Mouse (Mus musculus) left cerebral cortex, adult 2 months (tissue): ENCODE results near the gene Crbn. TPM values are rescaled to one million over a fixed set of nuclear protein-coding genes. Genes with fewer than 3 reads are reported as not detected.

ENCODE experiments used
- DNase-seq, 2 experiments: peaks; one replicate each; pipeline ENCODE4 v3.0.0; 2021 to 2022; ENCODE audit warnings: low spot score in 2 of 2, mixed read lengths in 1 of 2; ENCODE audit errors: extremely low spot score in 1 of 2
- H3K27ac ChIP-seq: fragments of 200-600 bp; 2 replicates; pipeline ENCODE4 v1.8.1; 2022
- H3K4me3 ChIP-seq: fragments of 200-600 bp; 2 replicates; pipeline ENCODE4 v1.8.1; 2022
- CTCF ChIP-seq: fragments of 200-600 bp; IDR thresholded peaks from 2 replicates; pipeline ENCODE4 v1.8.1; 2022; ENCODE audit warnings: antibody characterized with exemption, mild to moderate bottlenecking, moderate library complexity
- intact Hi-C: fragments of 180-260 bp; cut with DNase I; formaldehyde crosslinking; loops from one replicate; pipeline ENCODE4 v1.15.1; 2025
- total RNA-seq, 2 experiments: library from RNA; stranded (reverse); gene quantifications; 2 replicates each; pipeline ENCODE4 v1.2.3; 2021

Gene Crbn
- total RNA-seq, 2 experiments from 2014 or later = 93.1 to 103 TPM

DNA sequence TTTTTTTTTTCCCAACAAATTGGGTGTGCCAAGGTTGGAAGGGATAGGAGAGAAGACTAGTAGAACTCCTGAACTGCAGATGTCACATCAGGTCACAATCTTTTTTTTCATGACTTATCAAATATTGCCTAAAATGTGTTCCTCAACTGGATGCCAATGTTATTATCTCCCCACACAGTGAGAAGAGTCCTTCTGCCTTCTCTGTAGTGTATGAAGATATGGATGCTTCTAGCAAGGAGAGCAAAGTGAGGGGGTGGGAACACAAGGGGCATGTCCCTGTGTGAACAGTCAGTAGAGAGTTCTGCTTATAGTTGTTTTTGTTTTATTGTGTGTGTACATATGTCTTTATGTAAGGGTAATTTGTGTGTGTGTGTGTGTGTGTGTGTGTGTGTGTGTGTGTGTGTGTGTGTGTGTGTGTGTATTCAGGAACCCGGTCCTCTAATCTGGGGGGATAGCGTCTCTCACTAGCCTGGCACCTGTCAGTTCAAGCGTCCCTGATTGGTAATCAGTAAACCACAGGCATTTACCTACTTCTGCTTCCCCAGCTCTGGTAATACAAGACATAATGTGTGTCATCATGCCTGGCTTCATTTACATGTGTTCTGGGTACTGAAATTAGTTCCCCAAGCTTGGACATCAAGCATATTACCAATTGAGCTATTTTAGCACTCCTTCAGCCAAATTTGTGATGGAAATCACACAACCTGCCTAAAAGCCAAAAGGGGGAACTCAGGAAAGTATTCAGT is 39.2 kb downstream of the Crbn start:
- no peak overlapping the region for H3K4me3 ChIP-seq
- intact Hi-C loops = no loop called here
- H3K27ac ChIP-seq = no peak overlapping the region
- no peak for DNase-seq
- TF ChIP-seq CTCF = no peak

- Histone ChIP-seq H3K27ac (no peak overlapping the region), H3K4me3 (no peak overlapping the region)
- TF ChIP-seq CTCF = no peak
- intact Hi-C loops = no loop called here
- no peak for DNase-seq
These were observed 41.6 kb downstream of the Crbn start for GRCm38 (mm10) chr6:106758299-106758698.

DNA sequence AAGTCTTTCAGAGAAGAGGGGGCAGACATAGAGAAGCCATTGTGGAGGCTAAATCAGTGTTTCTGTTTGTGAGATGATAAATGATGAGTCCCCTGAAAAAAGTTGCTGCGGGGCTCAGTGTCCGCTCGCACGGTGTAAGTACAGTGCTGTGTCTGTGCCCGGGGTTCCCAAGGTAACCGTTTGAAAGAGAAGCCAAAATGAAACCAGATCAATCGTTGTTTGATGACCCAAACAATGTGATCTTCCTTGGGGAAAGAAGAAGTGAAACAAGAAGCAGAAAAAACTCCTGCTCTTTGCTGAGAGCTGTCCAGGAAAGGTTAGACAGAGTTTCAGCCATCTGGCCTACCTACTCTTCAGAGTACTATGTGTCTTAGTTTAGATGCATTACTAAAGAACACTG is 49.6 kb downstream of the Crbn start:
- Histone ChIP-seq H3K4me3 (no peak overlapping the region), H3K27ac (no peak overlapping the region)
- DNase-seq = no peak
- TF ChIP-seq CTCF = no peak
- intact Hi-C loops = no loop called here

GRCm38 (mm10) chr6:106748887-106749388 is 50.9 kb downstream of the Crbn start, which contains the start of gene Il5ra:
TSS of gene Il5ra (minus strand) at chr6:106749037.
- no peak for TF ChIP-seq CTCF
- Histone ChIP-seq H3K4me3 (no peak within 1 kb of the TSS), H3K27ac (no peak within 1 kb of the TSS)
- no peak for DNase-seq
- intact Hi-C loops = no loop called here

- Histone ChIP-seq H3K4me3 (no peak overlapping the region), H3K27ac (no peak overlapping the region)
- intact Hi-C loops = no loop called here
- DNase-seq = no peak
- no peak for TF ChIP-seq CTCF
These were observed 52.1 kb downstream of the Crbn start for GRCm38 (mm10) chr6:106747804-106748203.

DNA sequence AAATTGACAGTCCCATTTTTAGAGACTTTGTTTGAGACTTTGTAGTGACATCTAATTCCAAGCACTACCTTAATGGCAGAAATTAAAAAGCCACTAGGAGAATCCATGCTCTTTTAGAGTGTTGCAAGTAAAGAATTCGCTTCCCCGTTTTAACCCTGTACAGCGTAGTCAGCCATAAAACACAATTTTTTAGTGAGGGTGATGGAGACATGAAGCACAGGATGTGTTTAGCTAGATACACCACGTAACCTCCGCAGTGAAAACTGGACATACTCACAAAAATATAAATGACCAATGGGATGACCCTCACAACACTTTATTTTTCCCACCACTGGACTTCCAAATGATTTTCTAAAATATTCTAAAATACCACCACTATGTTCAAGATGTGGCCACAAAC is 52.6 kb downstream of the Crbn start:
- no peak overlapping the region for H3K27ac ChIP-seq
- TF ChIP-seq CTCF = no peak
- intact Hi-C loops = no loop called here
- DNase-seq = no peak
- no peak overlapping the region for H3K4me3 ChIP-seq

- no peak overlapping the region for H3K27ac ChIP-seq
- no peak for TF ChIP-seq CTCF
- intact Hi-C loops = no loop called here
- H3K4me3 ChIP-seq = no peak overlapping the region
- no peak for DNase-seq
These were observed 54.0 kb downstream of the Crbn start for GRCm38 (mm10) chr6:106745673-106746394.

DNA sequence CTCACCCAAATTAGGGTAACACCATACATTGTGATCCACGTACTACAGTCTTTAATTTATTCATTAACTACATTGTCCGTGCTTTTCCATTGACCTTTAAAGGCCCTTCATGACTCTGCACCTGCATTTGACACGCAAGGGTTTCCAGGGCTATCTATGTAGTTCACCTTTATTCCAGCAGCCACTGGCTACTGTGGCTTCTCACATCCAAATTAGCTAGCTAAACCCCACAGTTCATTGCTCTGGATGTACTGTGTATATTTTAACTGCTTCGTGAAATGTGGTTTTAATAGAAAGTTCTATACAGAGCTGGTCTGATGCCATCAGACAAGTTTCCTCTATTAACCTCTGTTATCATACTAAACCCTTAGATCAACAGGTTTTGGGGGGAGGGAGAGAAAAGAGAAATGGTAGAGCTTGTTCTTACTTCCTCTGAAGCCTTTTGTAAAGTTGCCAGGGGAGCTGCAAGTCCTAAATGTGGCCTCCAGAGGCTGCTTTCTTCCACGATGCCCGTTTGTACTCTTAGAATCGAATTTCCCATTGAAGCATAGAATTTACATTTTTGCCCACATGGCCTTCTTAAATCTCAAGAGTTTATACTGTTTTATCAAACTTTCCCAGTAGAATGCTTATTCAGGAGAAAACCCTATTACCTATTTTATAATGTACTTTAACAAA is 56.2 kb downstream of the Crbn start:
- intact Hi-C loops = no loop called here
- no peak for DNase-seq
- Histone ChIP-seq H3K27ac (no peak overlapping the region), H3K4me3 (no peak overlapping the region)
- TF ChIP-seq CTCF = no peak

DNA sequence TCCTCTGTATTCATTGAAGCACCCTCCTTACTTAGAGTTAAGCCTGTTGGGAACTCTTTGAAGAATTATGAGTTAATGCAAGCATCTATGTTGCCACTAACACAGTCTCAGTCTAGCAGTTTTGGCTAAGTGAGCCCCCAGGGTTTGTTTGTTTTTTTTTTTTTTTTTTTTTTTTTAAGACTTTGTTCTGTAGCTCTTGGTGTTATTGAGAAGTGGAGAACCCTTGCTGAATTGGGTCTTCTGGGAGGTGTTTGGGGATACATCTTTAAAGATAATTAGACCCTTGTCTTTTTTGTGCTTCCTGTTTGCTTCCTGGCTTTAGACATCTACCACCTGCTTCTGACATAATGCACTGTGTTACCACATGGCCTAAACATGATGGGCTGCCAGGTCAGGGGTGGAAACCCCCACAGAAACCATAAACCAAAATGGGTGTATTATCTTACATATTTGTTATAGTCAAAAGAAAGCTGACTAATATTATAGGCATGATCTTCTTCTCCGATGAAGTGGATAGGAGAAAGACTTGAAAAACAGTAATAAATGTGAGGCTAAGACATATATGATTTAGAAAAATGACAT is 59.5 kb downstream of the Crbn start:
- DNase-seq = no peak
- no peak overlapping the region for H3K4me3 ChIP-seq
- TF ChIP-seq CTCF = no peak
- H3K27ac ChIP-seq = no peak overlapping the region
- intact Hi-C loops = no loop called here

DNA sequence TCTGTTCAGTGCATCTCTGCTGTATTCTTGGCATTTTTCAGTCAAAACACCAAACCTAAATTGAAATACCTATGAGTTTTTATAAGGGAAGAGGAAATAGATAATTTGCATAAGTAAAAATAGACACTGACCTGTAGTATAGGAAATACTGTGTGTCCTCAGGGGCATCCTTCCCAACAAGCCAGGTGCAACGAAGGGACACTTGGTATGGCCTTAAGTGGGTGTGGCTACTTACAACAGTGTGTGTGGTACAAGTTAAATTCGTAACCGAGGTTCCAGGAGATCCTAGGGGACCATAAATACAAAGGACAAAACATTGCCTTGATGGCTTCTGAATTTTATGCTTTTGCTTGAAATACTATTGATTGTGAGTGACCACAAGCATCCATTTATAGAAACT is 61.6 kb downstream of the Crbn start:
- H3K4me3 ChIP-seq = no peak overlapping the region
- DNase-seq = no peak
- TF ChIP-seq CTCF = no peak
- intact Hi-C loops = no loop called here
- no peak overlapping the region for H3K27ac ChIP-seq

- Histone ChIP-seq H3K4me3 (no peak overlapping the region), H3K27ac (no peak overlapping the region)
- intact Hi-C loops = no loop called here
- DNase-seq = no peak
- TF ChIP-seq CTCF = no peak
These were observed 67.3 kb downstream of the Crbn start for GRCm38 (mm10) chr6:106732563-106732962.

Other genes starting within 250 kb of the Crbn start
- gene Il5ra, start 51.0 kb downstream of the Crbn start, total RNA-seq = not detected
- gene Trnt1, start 31.0 kb downstream of the Crbn start, total RNA-seq = 10 to 100 TPM; 45.6 to 58.3 TPM